Mouse (Mus musculus) spleen, adult 2 months (tissue): ENCODE results near the gene Pax7. TPM values are rescaled to one million over a fixed set of nuclear protein-coding genes. Genes with fewer than 3 reads are reported as not detected.
A peak's percentile ranks its signal among the peaks of the same experiment; 100 is the strongest.

Source experiments
- DNase-seq, 2 experiments: peaks; one replicate each; pipeline versions ENCODE4 v3.0.0 to v3.0.0-alpha.2; 2012 to 2021; ENCODE audit warnings: low spot score in 2 of 2, low read depth in 1 of 2
- H3K27ac ChIP-seq: fragments of 200-500 bp; 2 replicates; pipeline ENCODE4 v1.5.1; 2012; ENCODE audit warnings: low read length, inconsistent platforms; ENCODE audit not compliant: insufficient read depth
- H3K27me3 ChIP-seq: fragments of 200-500 bp; 2 replicates; pipeline ENCODE4 v1.6.1; 2012; ENCODE audit warnings: mild to moderate bottlenecking, moderate library complexity, low read length, inconsistent platforms; ENCODE audit not compliant: control insufficient read depth, insufficient read depth
- H3K36me3 ChIP-seq: fragments of 200-500 bp; 2 replicates; pipeline ENCODE4 v1.6.1; 2012; ENCODE audit warnings: mild to moderate bottlenecking, low read length, inconsistent platforms; ENCODE audit not compliant: control insufficient read depth, insufficient read depth
- H3K4me1 ChIP-seq: fragments of 200-500 bp; 2 replicates; pipeline ENCODE4 v1.6.1; 2011; ENCODE audit warnings: inconsistent platforms; ENCODE audit not compliant: control insufficient read depth, insufficient read depth, insufficient read length
- H3K4me3 ChIP-seq: fragments of 200-500 bp; 2 replicates; pipeline ENCODE4 v1.5.1; 2011; ENCODE audit warnings: mild to moderate bottlenecking, inconsistent platforms; ENCODE audit not compliant: insufficient read depth, insufficient read length; ENCODE audit errors: extremely low read depth
- CTCF ChIP-seq: fragments of 200-500 bp; IDR thresholded peaks from 2 replicates; pipeline ENCODE4 v1.5.1; 2011; ENCODE audit warnings: mild to moderate bottlenecking, inconsistent platforms; ENCODE audit not compliant: insufficient read depth, insufficient read length, insufficient replicate concordance; ENCODE audit errors: extremely low read depth
- POLR2A ChIP-seq: fragments of 200-500 bp; IDR thresholded peaks from 2 replicates; pipeline ENCODE4 v1.6.1; 2011; ENCODE audit warnings: low read depth, low read length, inconsistent platforms
- WGBS: fragments of 180-500 bp; shearing (Covaris S2); methylation state at CpG from one replicate; pipeline ENCODE4 v1.1.7; 2018; 5-methylcytosine and 5-hydroxymethylcytosine counted together
- polyA plus RNA-seq: library from polyadenylated mRNA; depleted of rRNA; stranded (reverse); fragments of >200 nt; gene quantifications from 2 replicates; pipeline ENCODE4 v1.2.3, GENCODE M21; 2012

Pax7 gene
- polyA plus RNA-seq, 1 experiment = 0.11 TPM

GRCm38 (mm10) chr4:139799436-139800100, 33.8 kb downstream of the Pax7 start:
- H3K4me3 ChIP-seq = no peak overlapping the region
- 70% methylated on average over 8 of the region's 10 CpGs for WGBS
- no peak for TF ChIP-seq CTCF
- TF ChIP-seq POLR2A = no peak
- DNase-seq = no peak
- no peaks in the 10 kb centered on the region for H3K36me3 ChIP-seq
- no peaks in the 10 kb centered on the region for H3K27me3 ChIP-seq
- no peaks in the 10 kb centered on the region for H3K4me1 ChIP-seq
- no peak overlapping the region for H3K27ac ChIP-seq

GRCm38 (mm10) chr4:139797344-139797743, 36.0 kb downstream of the Pax7 start:
- no peak overlapping the region for H3K4me3 ChIP-seq
- 29% methylated on average over 4 of the region's 4 CpGs for WGBS
- H3K27ac ChIP-seq = no peak overlapping the region
- no peaks in the 10 kb centered on the region for H3K4me1 ChIP-seq
- no peak for TF ChIP-seq CTCF
- no peak for TF ChIP-seq POLR2A
- no peak for DNase-seq
- H3K36me3 ChIP-seq = no peaks in the 10 kb centered on the region
- H3K27me3 ChIP-seq = no peaks in the 10 kb centered on the region

GRCm38 (mm10) chr4:139796115-139796514, 37.2 kb downstream of the Pax7 start:
- WGBS = 32% methylated on average over 9 of the region's 9 CpGs
- no peak for TF ChIP-seq POLR2A
- TF ChIP-seq CTCF = no peak
- no peak for DNase-seq
- no peak overlapping the region for H3K27ac ChIP-seq
- no peaks in the 10 kb centered on the region for H3K27me3 ChIP-seq
- no peak overlapping the region for H3K4me3 ChIP-seq
- no peaks in the 10 kb centered on the region for H3K4me1 ChIP-seq
- H3K36me3 ChIP-seq = no peaks in the 10 kb centered on the region

- Histone ChIP-seq H3K27me3 (no peaks in the 10 kb centered on the region), H3K4me3 (no peak overlapping the region), H3K36me3 (no peaks in the 10 kb centered on the region), H3K27ac (no peak overlapping the region), H3K4me1 (no peaks in the 10 kb centered on the region)
- 72% methylated on average over 8 of the region's 8 CpGs for WGBS
- TF ChIP-seq CTCF (no peak), POLR2A (no peak)
- DNase-seq = no peak
Measured at GRCm38 (mm10) chr4:139791168-139791567, 42.2 kb downstream of the Pax7 start.

GRCm38 (mm10) chr4:139789772-139790171, 43.6 kb downstream of the Pax7 start:
- H3K27me3 ChIP-seq = no peaks in the 10 kb centered on the region
- no peaks in the 10 kb centered on the region for H3K4me1 ChIP-seq
- H3K36me3 ChIP-seq = no peaks in the 10 kb centered on the region
- TF ChIP-seq CTCF (no peak), POLR2A (no peak)
- no peak overlapping the region for H3K4me3 ChIP-seq
- DNase-seq = peak in 1 of 2 experiments; percentile 22
- H3K27ac ChIP-seq = no peak overlapping the region
- 72% methylated on average over 7 of the region's 7 CpGs for WGBS

GRCm38 (mm10) chr4:139782926-139783467, 50.3 kb downstream of the Pax7 start:
- H3K27me3 ChIP-seq = no peaks in the 10 kb centered on the region
- DNase-seq = no peak
- no peaks in the 10 kb centered on the region for H3K4me1 ChIP-seq
- no peak overlapping the region for H3K27ac ChIP-seq
- H3K36me3 ChIP-seq = no peaks in the 10 kb centered on the region
- no peak overlapping the region for H3K4me3 ChIP-seq
- WGBS = 44% methylated on average over 9 of the region's 9 CpGs
- TF ChIP-seq POLR2A (no peak), CTCF (no peak)

GRCm38 (mm10) chr4:139771125-139771631, 62.1 kb downstream of the Pax7 start:
- Histone ChIP-seq H3K4me1 (no peaks in the 10 kb centered on the region), H3K27ac (no peak overlapping the region), H3K27me3 (no peaks in the 10 kb centered on the region), H3K36me3 (no peaks in the 10 kb centered on the region), H3K4me3 (no peak overlapping the region)
- WGBS = 31% methylated on average over 9 of the region's 9 CpGs
- TF ChIP-seq POLR2A (no peak), CTCF (no peak)
- DNase-seq = no peak
